Mouse (Mus musculus) heart, embryonic 14.5 days (tissue): Measurements from ENCODE around the gene Hist1h2bf. TPM values are rescaled to one million over a fixed set of nuclear protein-coding genes. Genes with fewer than 3 reads are reported as not detected.

Experiments used
- ATAC-seq: fragments of 200-750 bp; cut with Nextera tagmentation; 2 replicates; pipeline ENCODE4 v1.8.0; 2017; ENCODE audit warnings: low read depth, moderate TSS enrichment; ENCODE audit not compliant: insufficient number of reproducible peaks, insufficient read depth, low FRiP score
- H3K27ac ChIP-seq, 2 experiments: fragments of 200-500 bp in 1 of 2; fragments of 300-500 bp in 1 of 2; sonication (generic) in 1 of 2; replicated peaks in 1 of 2; 2 replicates each; pipeline ENCODE4 v1.5.1; 2012 to 2014; ENCODE audit warnings: low read depth in 2 of 2, low read length in 2 of 2, control low read depth in 1 of 2, mild to moderate bottlenecking in 1 of 2, mixed read lengths in 1 of 2; ENCODE audit not compliant: control insufficient read depth in 1 of 2, insufficient read depth in 1 of 2
- H3K27me3 ChIP-seq: fragments of 300-500 bp; sonication (generic); 2 replicates; pipeline ENCODE4 v1.6.1; 2014; ENCODE audit warnings: mild to moderate bottlenecking, low read length, control low read depth; ENCODE audit not compliant: control insufficient read depth, insufficient read depth
- H3K36me3 ChIP-seq: fragments of 300-500 bp; sonication (generic); 2 replicates; pipeline ENCODE4 v1.6.1; 2014; ENCODE audit warnings: mild to moderate bottlenecking, control low read depth, low read length, mixed read lengths; ENCODE audit not compliant: control insufficient read depth, insufficient read depth
- H3K4me1 ChIP-seq, 2 experiments: fragments of 200-500 bp in 1 of 2; fragments of 300-500 bp in 1 of 2; sonication (generic) in 1 of 2; 2 replicates each; pipeline ENCODE4 v1.6.1; 2012 to 2014; ENCODE audit warnings: low read length in 2 of 2, control low read depth in 1 of 2, mixed read lengths in 1 of 2; ENCODE audit not compliant: control insufficient read depth in 2 of 2, insufficient read depth in 2 of 2
- H3K4me2 ChIP-seq: fragments of 300-500 bp; sonication (generic); 2 replicates; pipeline ENCODE4 v1.6.1; 2014; ENCODE audit warnings: mild to moderate bottlenecking, low read length
- H3K4me3 ChIP-seq, 2 experiments: fragments of 200-500 bp in 1 of 2; fragments of 300-500 bp in 1 of 2; sonication (generic) in 1 of 2; 2 replicates each; pipeline ENCODE4 v1.5.1; 2012 to 2014; ENCODE audit warnings: low read length in 2 of 2, mild to moderate bottlenecking in 2 of 2, control low read depth in 1 of 2, low read depth in 1 of 2, moderate library complexity in 1 of 2; ENCODE audit not compliant: control insufficient read depth in 1 of 2, insufficient read depth in 1 of 2
- H3K9ac ChIP-seq: fragments of 300-500 bp; sonication (generic); 2 replicates; pipeline ENCODE4 v1.6.1; 2014; ENCODE audit warnings: mild to moderate bottlenecking, low read length
- H3K9me3 ChIP-seq: fragments of 300-500 bp; sonication (generic); 2 replicates; pipeline ENCODE4 v1.6.1; 2016; ENCODE audit warnings: low read length, control low read depth; ENCODE audit not compliant: control insufficient read depth
- WGBS: fragments of 180-500 bp; shearing (Covaris S2); extraction: QIAGEN DNeasy Blood & Tissue Kit; methylation state at CpG from one replicate; pipeline ENCODE4 v1.1.7; 2014; 5-methylcytosine and 5-hydroxymethylcytosine counted together
- microRNA-seq: library from miRNA; unstranded; fragments of <30 nt; microRNA quantifications from one replicate; pipeline ENCODE4, GENCODE M21; 2016
- polyA plus RNA-seq: library from polyadenylated mRNA; unstranded; fragments of >200 nt; fragmentation: Nextera tagmentation; extraction: Ambion mirVana; gene quantifications from 2 replicates; pipeline ENCODE4 v1.2.1, GENCODE M21; 2014

The Hist1h2bf gene
- polyA plus RNA-seq, 1 experiment from 2014 or later, result 3.7 TPM

- no peak for ATAC-seq
- Histone ChIP-seq H3K4me2 (peak overlapping the region; percentile 71), H3K36me3 (no peaks in the 10 kb centered on the region), H3K27me3 (no peaks in the 10 kb centered on the region), H3K4me1 (peaks cover 3 to 12% of the 10 kb centered on the region in 2 experiments), H3K4me3 (peak overlapping the region; percentile 27 to 45; a peak in 3 of 4 replicates), H3K9ac (peak overlapping the region; percentile 72), H3K27ac (no peak overlapping the region), H3K9me3 (no peaks in the 10 kb centered on the region)
- WGBS, result 3% methylated on average over 10 of the region's 10 CpGs
Observed at GRCm38 (mm10) chr13:23525901-23526300, 48.1 kb downstream of the Hist1h2bf start.

GRCm38 (mm10) chr13:23524654-23525053 lies 49.3 kb downstream of the Hist1h2bf start:
- Histone ChIP-seq H3K36me3 (no peaks in the 10 kb centered on the region), H3K4me1 (peaks cover 3 to 12% of the 10 kb centered on the region in 2 experiments), H3K9me3 (no peaks in the 10 kb centered on the region), H3K27ac (no peak overlapping the region), H3K27me3 (no peaks in the 10 kb centered on the region), H3K4me2 (peak overlapping the region; percentile 28; the same call in 1 of the 2 replicates), H3K4me3 (no peak overlapping the region), H3K9ac (0 out of 2 replicates have a peak overlapping the region, but pooled peaks have one; percentile 25)
- no peak for ATAC-seq
- 9% methylated on average over 5 of the region's 5 CpGs for WGBS

GRCm38 (mm10) chr13:23523976-23524375 lies 50.0 kb downstream of the Hist1h2bf start:
- ATAC-seq, result no peak
- H3K36me3 ChIP-seq, result no peaks in the 10 kb centered on the region
- WGBS, result 49% methylated on average over 5 of the region's 5 CpGs
- H3K4me3 ChIP-seq, result no peak overlapping the region
- no peaks in the 10 kb centered on the region for H3K9me3 ChIP-seq
- no peak overlapping the region for H3K4me2 ChIP-seq
- H3K4me1 ChIP-seq, result peaks cover under 1 to 9% of the 10 kb centered on the region in 2 experiments
- H3K27me3 ChIP-seq, result no peaks in the 10 kb centered on the region
- H3K27ac ChIP-seq, result no peak overlapping the region
- H3K9ac ChIP-seq, result no peak overlapping the region

Small RNA genes within 50 kb of the gene (microRNA-seq; reads per million reads assigned to microRNA genes)
- not detected for gene Gm44297
- not detected for gene Gm44359
- not detected for gene Gm44394

Other genes starting within 250 kb of the Hist1h2bf start
- 39.5 and 41.0 TPM in 2 replicates for gene Zfp322a, start 205.0 kb downstream of the Hist1h2bf start, polyA plus RNA-seq
- 8.3 and 9.1 TPM in 2 replicates for gene Abt1, start 150.3 kb downstream of the Hist1h2bf start, polyA plus RNA-seq
- 1.7 and 1.9 TPM in 2 replicates for gene Btn1a1, start 108.3 kb downstream of the Hist1h2bf start, polyA plus RNA-seq
- 0.40 and 0.43 TPM in 2 replicates for gene Btn2a2, start 85.3 kb downstream of the Hist1h2bf start, polyA plus RNA-seq
- 7.5 and 8.5 TPM in 2 replicates for gene Hist1h4h, start 43.1 kb downstream of the Hist1h2bf start, polyA plus RNA-seq
- gene Hist1h2af, start 40.3 kb downstream of the Hist1h2bf start, polyA plus RNA-seq, result 3.8 and 5.4 TPM in 2 replicates
- gene Hist1h3g, start 38.8 kb downstream of the Hist1h2bf start, polyA plus RNA-seq, result 3.0 and 4.3 TPM in 2 replicates
- 0.65 and 0.66 TPM in 2 replicates for gene Hist1h2bh, start 30.8 kb downstream of the Hist1h2bf start, polyA plus RNA-seq
- gene Hist1h3f, start 30.1 kb downstream of the Hist1h2bf start, polyA plus RNA-seq, result 0.65 and 0.72 TPM in 2 replicates
- not detected in 2 replicates for gene Hist1h4f, start 22.5 kb downstream of the Hist1h2bf start, polyA plus RNA-seq
- 0.24 and 0.41 TPM in 2 replicates for gene Hist1h1d, start 20.9 kb downstream of the Hist1h2bf start, polyA plus RNA-seq
- 2.0 TPM in 2 replicates for gene Hist1h3e, start 11.8 kb downstream of the Hist1h2bf start, polyA plus RNA-seq
- 34.9 and 49.1 TPM in 2 replicates for gene Hist1h2ae, start 3.0 kb downstream of the Hist1h2bf start, polyA plus RNA-seq
- 3.7 and 6.2 TPM in 2 replicates for gene Hist1h2bg, start 2.8 kb downstream of the Hist1h2bf start, polyA plus RNA-seq
- gene Hist1h2ad, start 185 bp upstream of the Hist1h2bf start, polyA plus RNA-seq, result 0.44 and 0.53 TPM in 2 replicates
- 2.2 and 3.7 TPM in 2 replicates for gene Hist1h3d, start 1.6 kb upstream of the Hist1h2bf start, polyA plus RNA-seq
- gene Hist1h4d, start 7.4 kb upstream of the Hist1h2bf start, polyA plus RNA-seq, result 38.6 and 49.0 TPM in 2 replicates
- gene Hist1h2be, start 46.9 kb upstream of the Hist1h2bf start, polyA plus RNA-seq, result 1.3 and 1.8 TPM in 2 replicates
- gene Hist1h1e, start 48.4 kb upstream of the Hist1h2bf start, polyA plus RNA-seq, result 8.7 and 10.0 TPM in 2 replicates
- 0.46 and 0.65 TPM in 2 replicates for gene Hist1h2ac, start 109.8 kb upstream of the Hist1h2bf start, polyA plus RNA-seq
- gene Hist1h2bc, start 110.0 kb upstream of the Hist1h2bf start, polyA plus RNA-seq, result 51.9 and 57.5 TPM in 2 replicates
- gene Hist1h1t, start 121.6 kb upstream of the Hist1h2bf start, polyA plus RNA-seq, result 0.30 TPM in 1 of 2 replicates, not detected in the other
- gene Hist1h4c, start 124.3 kb upstream of the Hist1h2bf start, polyA plus RNA-seq, result 2.2 and 3.2 TPM in 2 replicates
- 13.0 and 15.1 TPM in 2 replicates for gene Hfe, start 136.7 kb upstream of the Hist1h2bf start, polyA plus RNA-seq
- gene Hist1h1c, start 164.6 kb upstream of the Hist1h2bf start, polyA plus RNA-seq, result 36.9 and 43.9 TPM in 2 replicates
- 2.5 and 2.7 TPM in 2 replicates for gene Hist1h3c, start 171.4 kb upstream of the Hist1h2bf start, polyA plus RNA-seq
- 1.7 and 2.3 TPM in 2 replicates for gene Hist1h2bb, start 172.5 kb upstream of the Hist1h2bf start, polyA plus RNA-seq
- gene Hist1h2ab, start 176.9 kb upstream of the Hist1h2bf start, polyA plus RNA-seq, result 14.5 and 14.6 TPM in 2 replicates
- gene Hist1h3b, start 178.1 kb upstream of the Hist1h2bf start, polyA plus RNA-seq, result 4.6 and 6.7 TPM in 2 replicates
- 0.63 TPM in 1 of 2 replicates, not detected in the other for gene Hist1h4b, start 182.8 kb upstream of the Hist1h2bf start, polyA plus RNA-seq
- gene Hist1h4a, start 187.0 kb upstream of the Hist1h2bf start, polyA plus RNA-seq, result 1.1 TPM in 1 of 2 replicates, not detected in the other
- gene Hist1h3a, start 188.2 kb upstream of the Hist1h2bf start, polyA plus RNA-seq, result 2.6 and 3.0 TPM in 2 replicates
- 1.6 and 2.7 TPM in 2 replicates for gene Hist1h1a, start 189.5 kb upstream of the Hist1h2bf start, polyA plus RNA-seq
- gene Trim38, start 195.7 kb upstream of the Hist1h2bf start, polyA plus RNA-seq, result not detected in 2 replicates
- gene Slc17a2, start 232.8 kb upstream of the Hist1h2bf start, polyA plus RNA-seq, result not detected in 2 replicates